Mouse (Mus musculus) kidney, postnatal 14 days (tissue): Measurements from ENCODE around the gene A330070K13Rik.

Experiments
- DNase-seq: peaks from one replicate; pipeline ENCODE4 v3.0.0; 2022; ENCODE audit warnings: mixed read lengths

Gene A330070K13Rik

DNA sequence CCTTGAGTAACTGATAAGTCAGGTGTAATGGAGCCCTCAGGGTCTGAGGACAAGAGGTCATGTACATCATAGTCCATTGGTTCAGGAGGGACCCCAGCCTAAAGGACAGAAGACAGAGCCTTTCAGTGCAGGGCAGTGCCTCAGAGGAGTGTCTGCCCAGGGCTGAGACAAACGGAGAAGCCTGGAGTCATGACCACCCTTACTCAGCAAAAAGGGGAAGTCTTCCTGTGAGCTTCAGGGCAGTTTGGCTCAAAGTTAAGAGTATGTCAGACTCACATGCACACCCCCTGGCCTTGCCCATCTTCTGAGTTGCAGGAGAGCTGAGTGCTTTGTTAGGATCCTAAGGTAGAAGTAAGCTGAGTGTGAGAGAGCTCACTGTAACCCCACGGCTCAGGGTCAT lies 54.5 kb downstream of the A330070K13Rik start:
- no peak for DNase-seq
